Mouse (Mus musculus): ENCODE measurements around the gene Tiprl. TPM values are rescaled to one million over a fixed set of nuclear protein-coding genes. Genes with fewer than 3 reads are reported as not detected.
A peak's percentile ranks its signal among the peaks of the same experiment; 100 is the strongest.

Tiprl gene
- polyA plus RNA-seq, 1 experiment from 2014 or later = 154 TPM

DNA sequence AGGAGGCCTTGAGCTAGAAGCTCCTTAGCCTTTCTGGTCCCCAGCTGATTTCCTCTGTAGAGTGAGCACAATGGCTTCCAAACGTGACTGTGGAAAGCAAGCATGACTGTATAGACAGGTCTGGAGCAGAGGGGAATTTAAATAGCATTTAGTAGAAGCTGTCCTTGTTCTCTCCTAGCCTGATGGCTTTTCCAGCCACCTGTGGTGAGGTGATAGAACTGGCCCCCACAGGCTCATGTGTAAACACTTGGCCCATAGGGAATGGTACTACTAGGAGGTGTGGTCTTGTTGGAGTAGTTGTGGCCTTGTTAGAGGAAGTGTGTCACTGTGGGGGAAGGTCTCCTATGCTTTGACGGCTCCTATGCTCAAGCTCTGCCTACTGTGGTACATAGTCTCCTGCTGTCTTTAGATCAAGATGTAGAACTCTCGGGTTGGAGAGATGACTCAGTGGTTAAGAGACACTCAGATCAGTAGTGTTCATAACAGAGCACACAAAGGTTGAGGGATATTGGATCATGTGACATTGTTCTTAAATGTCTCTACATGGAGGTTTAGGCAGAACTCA is 41.3 kb downstream of the Tiprl start:
- 66% methylated on average over 3 of the region's 3 CpGs for WGBS
- DNase-seq (ENCODE audit: low spot score) = no peak
- H3K27me3 ChIP-seq (replicated peaks; ENCODE audit: control insufficient read depth, insufficient read depth, low read length) = no peaks in the 10 kb centered on the region
- no peaks in the 10 kb centered on the region for H3K9me3 ChIP-seq (replicated peaks; ENCODE audit: control insufficient read depth, low read length)
- no peak for ATAC-seq
- H3K4me1 ChIP-seq (ENCODE audit: control insufficient read depth, insufficient read depth, low read length) = peaks cover 8% of the 10 kb centered on the region; the same call in 1 of the 2 replicates
- H3K9ac ChIP-seq (ENCODE audit: low read length) = no peak overlapping the region
- H3K4me3 ChIP-seq (ENCODE audit: low read depth, low read length) = no peak overlapping the region
- no peaks in the 10 kb centered on the region for H3K36me3 ChIP-seq (ENCODE audit: control insufficient read depth, insufficient read depth, low read length)
- H3K27ac ChIP-seq (ENCODE audit: low read depth, low read length) = no peak overlapping the region
- H3K4me2 ChIP-seq (ENCODE audit: low read length) = no peak overlapping the region

DNA sequence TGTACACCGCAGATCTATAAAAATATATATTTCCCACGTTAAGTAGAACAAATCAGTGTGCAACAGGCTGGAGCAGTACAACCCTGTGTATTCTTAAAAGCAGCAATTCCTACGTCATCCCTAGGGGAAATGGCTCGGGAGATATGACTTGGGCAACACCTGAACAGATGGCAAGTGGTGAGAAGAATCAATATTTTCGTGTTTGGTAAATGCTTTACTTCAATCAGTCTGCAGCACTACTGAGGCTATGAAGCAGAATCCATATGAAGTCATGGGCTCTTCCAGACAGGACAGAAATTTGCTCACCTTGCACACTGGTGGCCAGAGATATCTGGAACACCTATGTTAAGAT is 42.2 kb downstream of the Tiprl start:
- Histone ChIP-seq H3K4me2 (ENCODE audit: low read length) (peak overlapping the region; percentile 93), H3K9me3 (replicated peaks; ENCODE audit: control insufficient read depth, low read length) (no peaks in the 10 kb centered on the region), H3K4me3 (ENCODE audit: low read depth, low read length) (peak overlapping the region; percentile 62), H3K4me1 (ENCODE audit: control insufficient read depth, insufficient read depth, low read length) (peaks cover 8% of the 10 kb centered on the region; the same call in 1 of the 2 replicates), H3K27me3 (replicated peaks; ENCODE audit: control insufficient read depth, insufficient read depth, low read length) (no peaks in the 10 kb centered on the region), H3K27ac (ENCODE audit: low read depth, low read length) (no peak overlapping the region), H3K9ac (ENCODE audit: low read length) (peak overlapping the region; percentile 56), H3K36me3 (ENCODE audit: control insufficient read depth, insufficient read depth, low read length) (no peaks in the 10 kb centered on the region)
- no peak; the same call in 1 of the 2 replicates for ATAC-seq
- no peak for DNase-seq (ENCODE audit: low spot score)
- 12% methylated on average over 5 of the region's 5 CpGs for WGBS

GRCm38 (mm10) chr1:165193880-165194661 is 42.7 kb downstream of the Tiprl start, which contains the start of gene Sft2d2:
TSS of gene Sft2d2 (minus strand) at chr1:165194438.
- peaks cover 8% of the 10 kb centered on the region; the same call in 1 of the 2 replicates for H3K4me1 ChIP-seq (ENCODE audit: control insufficient read depth, insufficient read depth, low read length)
- H3K9ac ChIP-seq (ENCODE audit: low read length) = peak within 1 kb of the TSS; percentile 56
- H3K9me3 ChIP-seq (replicated peaks; ENCODE audit: control insufficient read depth, low read length) = no peaks in the 10 kb centered on the region
- peak within 1 kb of the TSS; percentile 93 for H3K4me2 ChIP-seq (ENCODE audit: low read length)
- H3K27me3 ChIP-seq (replicated peaks; ENCODE audit: control insufficient read depth, insufficient read depth, low read length) = no peaks in the 10 kb centered on the region
- ATAC-seq (peak; percentile 90), DNase-seq (ENCODE audit: low spot score) (peak; percentile 83)
- H3K27ac ChIP-seq (ENCODE audit: low read depth, low read length) = no peak within 1 kb of the TSS
- H3K36me3 ChIP-seq (ENCODE audit: control insufficient read depth, insufficient read depth, low read length) = no peaks in the 10 kb centered on the region
- under 1% methylated on average over 65 of the region's 69 CpGs for WGBS
- H3K4me3 ChIP-seq (ENCODE audit: low read depth, low read length) = peak within 1 kb of the TSS; percentile 62

GRCm38 (mm10) chr1:165193426-165193825 is 43.4 kb downstream of the Tiprl start:
- ATAC-seq (no peak), DNase-seq (ENCODE audit: low spot score) (no peak)
- H3K9ac ChIP-seq (ENCODE audit: low read length) = peak overlapping the region; percentile 56
- H3K9me3 ChIP-seq (replicated peaks; ENCODE audit: control insufficient read depth, low read length) = no peaks in the 10 kb centered on the region
- no peak overlapping the region for H3K27ac ChIP-seq (ENCODE audit: low read depth, low read length)
- WGBS = 20% methylated on average over 7 of the region's 7 CpGs
- no peaks in the 10 kb centered on the region for H3K36me3 ChIP-seq (ENCODE audit: control insufficient read depth, insufficient read depth, low read length)
- H3K27me3 ChIP-seq (replicated peaks; ENCODE audit: control insufficient read depth, insufficient read depth, low read length) = no peaks in the 10 kb centered on the region
- H3K4me2 ChIP-seq (ENCODE audit: low read length) = peak overlapping the region; percentile 93
- H3K4me3 ChIP-seq (ENCODE audit: low read depth, low read length) = peak overlapping the region; percentile 62
- H3K4me1 ChIP-seq (ENCODE audit: control insufficient read depth, insufficient read depth, low read length) = peaks cover 8% of the 10 kb centered on the region; the same call in 1 of the 2 replicates

DNA sequence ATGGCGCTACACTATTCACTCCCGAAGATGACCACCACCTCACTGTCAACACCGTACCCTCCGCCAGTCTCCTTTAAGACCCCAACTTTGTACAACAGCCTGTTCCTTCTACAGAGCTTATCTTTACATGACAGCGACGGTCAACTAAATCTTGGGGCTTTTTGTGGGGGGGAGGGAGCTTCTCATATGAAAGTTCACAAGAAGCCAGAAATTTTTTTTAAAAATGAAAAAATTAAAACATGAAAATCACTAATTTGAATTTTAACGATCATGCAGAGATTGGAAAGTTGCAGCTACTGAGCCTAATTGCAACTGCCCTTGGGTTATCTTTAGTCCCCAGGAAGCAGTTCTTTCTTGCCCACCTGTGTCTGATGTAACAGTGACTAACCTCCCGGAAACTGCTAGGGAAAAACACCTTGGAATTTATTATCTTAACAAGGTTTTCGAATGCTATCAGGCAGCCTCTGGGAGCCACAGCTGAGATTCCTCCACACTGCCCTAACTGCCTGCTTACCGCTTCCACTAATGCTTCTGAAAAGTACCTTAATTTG is 44.0 kb downstream of the Tiprl start:
- Histone ChIP-seq H3K27ac (ENCODE audit: low read depth, low read length) (no peak overlapping the region), H3K4me2 (ENCODE audit: low read length) (peak overlapping the region; percentile 16; the same call in 1 of the 2 replicates), H3K27me3 (replicated peaks; ENCODE audit: control insufficient read depth, insufficient read depth, low read length) (no peaks in the 10 kb centered on the region), H3K9me3 (replicated peaks; ENCODE audit: control insufficient read depth, low read length) (no peaks in the 10 kb centered on the region), H3K36me3 (ENCODE audit: control insufficient read depth, insufficient read depth, low read length) (no peaks in the 10 kb centered on the region), H3K9ac (ENCODE audit: low read length) (no peak overlapping the region), H3K4me3 (ENCODE audit: low read depth, low read length) (no peak overlapping the region), H3K4me1 (ENCODE audit: control insufficient read depth, insufficient read depth, low read length) (peaks cover 8% of the 10 kb centered on the region; the same call in 1 of the 2 replicates)
- WGBS = 79% methylated on average over 10 of the region's 10 CpGs
- ATAC-seq (no peak), DNase-seq (ENCODE audit: low spot score) (no peak)

- no peak overlapping the region for H3K27ac ChIP-seq (ENCODE audit: low read depth, low read length)
- H3K27me3 ChIP-seq (replicated peaks; ENCODE audit: control insufficient read depth, insufficient read depth, low read length) = no peaks in the 10 kb centered on the region
- H3K9ac ChIP-seq (ENCODE audit: low read length) = no peak overlapping the region
- H3K9me3 ChIP-seq (replicated peaks; ENCODE audit: control insufficient read depth, low read length) = no peaks in the 10 kb centered on the region
- WGBS = 76% methylated on average over 4 of the region's 4 CpGs
- H3K4me1 ChIP-seq (ENCODE audit: control insufficient read depth, insufficient read depth, low read length) = peaks cover 11% of the 10 kb centered on the region; the same call in 1 of the 2 replicates
- H3K36me3 ChIP-seq (ENCODE audit: control insufficient read depth, insufficient read depth, low read length) = no peaks in the 10 kb centered on the region
- ATAC-seq (no peak), DNase-seq (ENCODE audit: low spot score) (no peak)
- H3K4me3 ChIP-seq (ENCODE audit: low read depth, low read length) = no peak overlapping the region
- no peak overlapping the region for H3K4me2 ChIP-seq (ENCODE audit: low read length)
Measured at GRCm38 (mm10) chr1:165192102-165192501, 44.7 kb downstream of the Tiprl start.

- 40% methylated on average over 13 of the region's 13 CpGs for WGBS
- H3K27me3 ChIP-seq (replicated peaks; ENCODE audit: control insufficient read depth, insufficient read depth, low read length) = no peaks in the 10 kb centered on the region
- no peak overlapping the region for H3K27ac ChIP-seq (ENCODE audit: low read depth, low read length)
- H3K9ac ChIP-seq (ENCODE audit: low read length) = no peak overlapping the region
- DNase-seq (ENCODE audit: low spot score) = peak; percentile 8
- no peak for ATAC-seq
- H3K4me1 ChIP-seq (ENCODE audit: control insufficient read depth, insufficient read depth, low read length) = peaks cover 11% of the 10 kb centered on the region; the same call in 1 of the 2 replicates
- no peaks in the 10 kb centered on the region for H3K9me3 ChIP-seq (replicated peaks; ENCODE audit: control insufficient read depth, low read length)
- no peak overlapping the region for H3K4me3 ChIP-seq (ENCODE audit: low read depth, low read length)
- H3K36me3 ChIP-seq (ENCODE audit: control insufficient read depth, insufficient read depth, low read length) = no peaks in the 10 kb centered on the region
- H3K4me2 ChIP-seq (ENCODE audit: low read length) = no peak overlapping the region
Measured at GRCm38 (mm10) chr1:165191611-165192010, 45.2 kb downstream of the Tiprl start.

- H3K4me2 ChIP-seq (ENCODE audit: low read length) = no peak overlapping the region
- H3K9ac ChIP-seq (ENCODE audit: low read length) = no peak overlapping the region
- DNase-seq (ENCODE audit: low spot score) (no peak), ATAC-seq (no peak)
- no peaks in the 10 kb centered on the region for H3K36me3 ChIP-seq (ENCODE audit: control insufficient read depth, insufficient read depth, low read length)
- WGBS = 94% methylated on average over 10 of the region's 10 CpGs
- peaks cover 11% of the 10 kb centered on the region; the same call in 1 of the 2 replicates for H3K4me1 ChIP-seq (ENCODE audit: control insufficient read depth, insufficient read depth, low read length)
- H3K27ac ChIP-seq (ENCODE audit: low read depth, low read length) = no peak overlapping the region
- no peak overlapping the region for H3K4me3 ChIP-seq (ENCODE audit: low read depth, low read length)
- no peaks in the 10 kb centered on the region for H3K9me3 ChIP-seq (replicated peaks; ENCODE audit: control insufficient read depth, low read length)
- H3K27me3 ChIP-seq (replicated peaks; ENCODE audit: control insufficient read depth, insufficient read depth, low read length) = no peaks in the 10 kb centered on the region
Measured at GRCm38 (mm10) chr1:165190571-165191273, 46.1 kb downstream of the Tiprl start.

Data from forebrain, embryonic 14.5 days (tissue).